Mouse (Mus musculus): ENCODE results near the gene Rimbp3. TPM values are rescaled to one million over a fixed set of nuclear protein-coding genes. Genes with fewer than 3 reads are reported as not detected.

The Rimbp3 gene
- total and polyA plus RNA-seq, 2 experiments from 2014 or later = 1.3 to 4.3 TPM

GRCm38 (mm10) chr16:17200953-17201707 lies 7.3 kb upstream of the Rimbp3 start:
- 1% methylated on average over 71 of the region's 72 CpGs for WGBS
- peak; percentile 91 for ATAC-seq
- DNase-seq (ENCODE audit: low spot score) = peak; percentile 91
- H3K4me3 ChIP-seq (ENCODE audit: low read length) = peak overlapping the region; percentile 79
- no peaks in the 10 kb centered on the region for H3K36me3 ChIP-seq (ENCODE audit: insufficient read depth, low read length)
- peak overlapping the region; percentile 82 for H3K27ac ChIP-seq
- peak; percentile 1 for TF ChIP-seq CTCF (IDR thresholded peaks at IDR 0.05; ENCODE audit: low read depth)
- no peaks in the 10 kb centered on the region for H3K27me3 ChIP-seq (ENCODE audit: insufficient read depth, low read length)
- peak overlapping the region; percentile 86 for H3K4me2 ChIP-seq (ENCODE audit: low read depth, low read length)
- H3K9me3 ChIP-seq (ENCODE audit: low read length) = no peaks in the 10 kb centered on the region
- peak overlapping the region; percentile 96 for H3K9ac ChIP-seq (replicated peaks; ENCODE audit: low read length)
- H3K4me1 ChIP-seq (ENCODE audit: insufficient read depth, low read length) = peaks cover 8% of the 10 kb centered on the region; the same call in 1 of the 2 replicates

GRCm38 (mm10) chr16:17201977-17202376 lies 6.4 kb upstream of the Rimbp3 start:
- WGBS = 54% methylated on average over 2 of the region's 2 CpGs
- Histone ChIP-seq H3K9me3 (ENCODE audit: low read length) (no peaks in the 10 kb centered on the region), H3K27me3 (ENCODE audit: insufficient read depth, low read length) (no peaks in the 10 kb centered on the region), H3K4me3 (ENCODE audit: low read length) (no peak overlapping the region), H3K4me1 (ENCODE audit: insufficient read depth, low read length) (peaks cover 8% of the 10 kb centered on the region; the same call in 1 of the 2 replicates), H3K27ac (no peak overlapping the region), H3K9ac (replicated peaks; ENCODE audit: low read length) (no peak overlapping the region), H3K4me2 (ENCODE audit: low read depth, low read length) (no peak overlapping the region), H3K36me3 (ENCODE audit: insufficient read depth, low read length) (no peaks in the 10 kb centered on the region)
- ATAC-seq = peak; percentile 68
- TF ChIP-seq CTCF (IDR thresholded peaks at IDR 0.05; ENCODE audit: low read depth) = peak; percentile 69
- DNase-seq (ENCODE audit: low spot score) = peak; percentile 63

- Histone ChIP-seq H3K4me1 (ENCODE audit: insufficient read depth, low read length) (peaks cover 8% of the 10 kb centered on the region; the same call in 1 of the 2 replicates), H3K4me2 (ENCODE audit: low read depth, low read length) (peak within 1 kb of the TSS; percentile 86), H3K27me3 (ENCODE audit: insufficient read depth, low read length) (no peaks in the 10 kb centered on the region), H3K27ac (peak within 1 kb of the TSS; percentile 82; the same call in 1 of the 2 replicates), H3K9ac (replicated peaks; ENCODE audit: low read length) (peak within 1 kb of the TSS; percentile 96; the same call in 1 of the 2 replicates), H3K4me3 (ENCODE audit: low read length) (peak within 1 kb of the TSS; percentile 79), H3K9me3 (ENCODE audit: low read length) (no peaks in the 10 kb centered on the region), H3K36me3 (ENCODE audit: insufficient read depth, low read length) (no peaks in the 10 kb centered on the region)
- ATAC-seq (no peak), DNase-seq (ENCODE audit: low spot score) (no peak)
- TF ChIP-seq CTCF (IDR thresholded peaks at IDR 0.05; ENCODE audit: low read depth) = no peak
- WGBS = 91% methylated on average over 1 of the region's 1 CpGs
Measured at GRCm38 (mm10) chr16:17202549-17202948, 5.9 kb upstream of the Rimbp3 start, which contains the start of gene Ube2l3. TSS of gene Ube2l3 (minus strand) at chr16:17202649.

- Histone ChIP-seq H3K4me3 (ENCODE audit: low read length) (no peak overlapping the region), H3K27me3 (ENCODE audit: insufficient read depth, low read length) (no peaks in the 10 kb centered on the region), H3K9me3 (ENCODE audit: low read length) (no peaks in the 10 kb centered on the region), H3K9ac (replicated peaks; ENCODE audit: low read length) (no peak overlapping the region), H3K4me1 (ENCODE audit: insufficient read depth, low read length) (peaks cover 12% of the 10 kb centered on the region; the same call in 1 of the 2 replicates), H3K36me3 (ENCODE audit: insufficient read depth, low read length) (no peaks in the 10 kb centered on the region), H3K4me2 (ENCODE audit: low read depth, low read length) (no peak overlapping the region), H3K27ac (no peak overlapping the region)
- TF ChIP-seq CTCF (IDR thresholded peaks at IDR 0.05; ENCODE audit: low read depth) = peak; percentile 73
- ATAC-seq = no peak
- peak; percentile 58 for DNase-seq (ENCODE audit: low spot score)
- WGBS = 4% methylated on average over 6 of the region's 6 CpGs
Measured at GRCm38 (mm10) chr16:17204990-17205389, 3.4 kb upstream of the Rimbp3 start.

- H3K27ac ChIP-seq = peak overlapping the region; percentile 88
- H3K4me1 ChIP-seq (ENCODE audit: insufficient read depth, low read length) = 0 out of 2 replicates have a peak, but pooled peaks cover 11% of the 10 kb centered on the region
- TF ChIP-seq CTCF (IDR thresholded peaks at IDR 0.05; ENCODE audit: low read depth) = no peak
- H3K9me3 ChIP-seq (ENCODE audit: low read length) = no peaks in the 10 kb centered on the region
- H3K9ac ChIP-seq (replicated peaks; ENCODE audit: low read length) = peak overlapping the region; percentile 68
- peak overlapping the region; percentile 65 for H3K4me3 ChIP-seq (ENCODE audit: low read length)
- no peaks in the 10 kb centered on the region for H3K27me3 ChIP-seq (ENCODE audit: insufficient read depth, low read length)
- peak overlapping the region; percentile 96 for H3K4me2 ChIP-seq (ENCODE audit: low read depth, low read length)
- no peak for DNase-seq (ENCODE audit: low spot score)
- H3K36me3 ChIP-seq (ENCODE audit: insufficient read depth, low read length) = no peaks in the 10 kb centered on the region
- no peak; the same call in 1 of the 2 replicates for ATAC-seq
- WGBS = 1% methylated on average over 37 of the region's 37 CpGs
Measured at GRCm38 (mm10) chr16:17209404-17209960, 1.1 kb downstream of the Rimbp3 start.

GRCm38 (mm10) chr16:17209981-17210838 lies 1.8 kb downstream of the Rimbp3 start:
- WGBS = 7% methylated on average over 48 of the region's 48 CpGs
- H3K27me3 ChIP-seq (ENCODE audit: insufficient read depth, low read length) = no peaks in the 10 kb centered on the region
- peak overlapping the region; percentile 96 for H3K4me2 ChIP-seq (ENCODE audit: low read depth, low read length)
- DNase-seq (ENCODE audit: low spot score) (peak; percentile 95), ATAC-seq (peak; percentile 84)
- peak overlapping the region; percentile 68; the same call in 1 of the 2 replicates for H3K9ac ChIP-seq (replicated peaks; ENCODE audit: low read length)
- H3K9me3 ChIP-seq (ENCODE audit: low read length) = no peaks in the 10 kb centered on the region
- H3K4me3 ChIP-seq (ENCODE audit: low read length) = peak overlapping the region; percentile 65
- H3K4me1 ChIP-seq (ENCODE audit: insufficient read depth, low read length) = 0 out of 2 replicates have a peak, but pooled peaks cover 11% of the 10 kb centered on the region
- H3K36me3 ChIP-seq (ENCODE audit: insufficient read depth, low read length) = no peaks in the 10 kb centered on the region
- TF ChIP-seq CTCF (IDR thresholded peaks at IDR 0.05; ENCODE audit: low read depth) = peak; percentile 93
- H3K27ac ChIP-seq = peak overlapping the region; percentile 88
